Mouse (Mus musculus) forebrain, embryonic 15.5 days (tissue): Measurements from ENCODE around the gene Tmem238. TPM values are rescaled to one million over a fixed set of nuclear protein-coding genes. Genes with fewer than 3 reads are reported as not detected.
A peak's percentile ranks its signal among the peaks of the same experiment; 100 is the strongest.
"Not testable (repeated sequence)": the region's sequence is repeated elsewhere in the genome, so short reads cannot be mapped to it uniquely, and the experiment has no call there.

ENCODE experiments used
- ATAC-seq: fragments of 200-750 bp; cut with Nextera tagmentation; replicated peaks from 2 replicates; pipeline ENCODE4 v1.8.0; 2017; ENCODE audit warnings: mild to moderate bottlenecking, moderate TSS enrichment, moderate library complexity
- H3K27ac ChIP-seq: fragments of 300-500 bp; sonication (generic); replicated peaks from 2 replicates; pipeline ENCODE4 v1.5.1; 2015; ENCODE audit warnings: mild to moderate bottlenecking, inconsistent platforms
- H3K27me3 ChIP-seq: fragments of 300-500 bp; sonication (generic); 2 replicates; pipeline ENCODE4 v1.6.1; 2015; ENCODE audit warnings: inconsistent platforms
- H3K36me3 ChIP-seq: fragments of 300-500 bp; sonication (generic); 2 replicates; pipeline ENCODE4 v1.6.1; 2015; ENCODE audit warnings: mild to moderate bottlenecking, inconsistent platforms
- H3K4me1 ChIP-seq: fragments of 300-500 bp; sonication (generic); 2 replicates; pipeline ENCODE4 v1.6.1; 2015; ENCODE audit warnings: inconsistent platforms
- H3K4me2 ChIP-seq: fragments of 300-500 bp; sonication (generic); replicated peaks from 2 replicates; pipeline ENCODE4 v1.6.1; 2015; ENCODE audit warnings: mild to moderate bottlenecking, inconsistent platforms
- H3K4me3 ChIP-seq: fragments of 300-500 bp; sonication (generic); 2 replicates; pipeline ENCODE4 v1.5.1; 2015; ENCODE audit warnings: mild to moderate bottlenecking, inconsistent platforms
- H3K9ac ChIP-seq: fragments of 300-500 bp; sonication (generic); replicated peaks from 2 replicates; pipeline ENCODE4 v1.6.1; 2015; ENCODE audit warnings: mild to moderate bottlenecking, inconsistent platforms
- H3K9me3 ChIP-seq: fragments of 300-500 bp; sonication (generic); 2 replicates; pipeline ENCODE4 v1.6.1; 2016; ENCODE audit warnings: inconsistent platforms
- WGBS: fragments of 180-500 bp; shearing (Covaris S2); methylation state at CpG from one replicate; pipeline ENCODE4 v1.1.7; 2015; ENCODE audit warnings: mixed read lengths; 5-methylcytosine and 5-hydroxymethylcytosine counted together
- polyA plus RNA-seq: library from polyadenylated mRNA; unstranded; fragments of >200 nt; fragmentation: Nextera tagmentation; extraction: Ambion mirVana; gene quantifications from 2 replicates; pipeline ENCODE4 v1.2.1, GENCODE M21; 2015

The Tmem238 gene
- polyA plus RNA-seq, 1 experiment from 2014 or later = 3.5 TPM

DNA sequence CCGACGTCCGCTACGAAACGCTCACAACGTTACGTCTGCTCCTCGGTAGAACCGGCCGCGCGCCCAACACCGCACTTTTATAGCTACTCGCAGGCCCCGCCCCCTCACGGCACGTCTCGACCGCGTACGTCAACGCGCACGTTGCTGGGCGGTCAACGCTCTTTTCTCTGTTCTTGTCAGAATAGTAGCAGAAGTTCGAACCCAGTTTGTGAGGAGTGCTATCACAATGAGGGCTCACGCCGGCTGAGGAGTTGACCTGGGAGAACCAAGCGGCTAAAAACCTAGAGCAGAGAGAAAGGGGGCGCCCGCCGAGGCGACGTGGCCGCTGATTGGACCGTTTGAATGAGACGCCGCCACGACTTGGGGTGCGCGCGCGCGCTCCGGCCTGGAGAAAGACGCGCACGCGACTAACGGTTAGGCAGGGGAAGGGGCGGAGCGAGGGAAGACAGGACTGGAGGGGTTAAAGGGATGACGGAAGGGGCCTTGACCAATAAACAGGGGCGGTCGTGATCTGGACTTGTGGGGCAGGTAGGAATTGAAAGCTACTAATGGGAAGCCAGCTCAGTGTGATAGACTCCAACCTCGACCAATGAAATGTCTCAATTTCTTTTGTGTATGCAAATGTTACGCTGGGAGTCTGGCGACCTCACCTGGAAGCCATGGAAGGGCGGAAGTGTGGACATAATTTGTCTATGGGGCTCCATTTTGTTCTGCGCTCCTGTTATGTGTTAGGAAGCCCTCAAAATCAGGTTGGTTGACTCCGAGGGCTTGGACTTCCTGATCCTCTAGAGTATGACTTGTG, 23.0 kb upstream of the Tmem238 start, which contains the start of gene Ube2s:
Gene Ube2s (minus strand): TSS at position 288 of the 802 bp plus-strand sequence.
- no peaks in the 10 kb centered on the region for H3K27me3 ChIP-seq
- ATAC-seq = peak; percentile 99
- peak within 1 kb of the TSS; percentile 77 for H3K4me3 ChIP-seq
- H3K9ac ChIP-seq = peak within 1 kb of the TSS; percentile 81
- no peaks in the 10 kb centered on the region for H3K9me3 ChIP-seq
- H3K36me3 ChIP-seq = peaks cover 18% of the 10 kb centered on the region
- WGBS = 0% methylated on average over 62 of the region's 62 CpGs
- peak within 1 kb of the TSS; percentile 99 for H3K27ac ChIP-seq
- H3K4me1 ChIP-seq = peaks cover 34% of the 10 kb centered on the region
- H3K4me2 ChIP-seq = peak within 1 kb of the TSS; percentile 81

DNA sequence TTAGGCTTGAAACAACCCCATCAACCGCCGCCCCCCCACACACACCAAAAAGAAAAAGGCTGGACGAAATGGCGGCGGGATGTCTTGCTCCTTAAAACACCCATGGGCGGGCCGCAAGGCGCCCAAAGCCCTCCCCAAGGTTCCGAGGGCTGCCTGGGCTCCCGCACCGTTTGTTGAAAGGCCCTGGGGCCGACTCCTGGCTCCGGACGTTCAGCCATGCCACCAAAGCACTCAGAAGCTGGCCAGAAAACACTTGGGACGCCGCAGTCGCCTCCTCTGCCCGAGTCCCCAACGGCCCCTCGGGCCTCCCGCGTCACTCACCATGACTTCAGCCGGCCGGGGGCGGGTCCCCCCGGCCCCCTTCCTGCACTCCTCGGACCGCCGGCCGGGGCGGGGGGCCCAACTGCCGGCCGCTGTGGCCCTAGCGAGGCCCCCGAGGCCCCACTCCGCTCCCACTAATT, 22.4 kb upstream of the Tmem238 start:
- Histone ChIP-seq H3K9ac (peak overlapping the region; percentile 81), H3K4me1 (peaks cover 34% of the 10 kb centered on the region), H3K27me3 (no peaks in the 10 kb centered on the region), H3K4me3 (peak overlapping the region; percentile 77), H3K9me3 (no peaks in the 10 kb centered on the region), H3K27ac (peak overlapping the region; percentile 99), H3K36me3 (peaks cover 24% of the 10 kb centered on the region), H3K4me2 (peak overlapping the region; percentile 81)
- ATAC-seq = no peak
- WGBS = 0% methylated on average over 31 of the region's 36 CpGs

- H3K36me3 ChIP-seq = peaks cover 32% of the 10 kb centered on the region
- peaks cover 34% of the 10 kb centered on the region for H3K4me1 ChIP-seq
- not testable (repeated sequence) for ATAC-seq, H3K9me3 ChIP-seq, H3K27ac ChIP-seq, H3K27me3 ChIP-seq
- H3K4me3 ChIP-seq = peak overlapping the region; percentile 77
- peak overlapping the region; percentile 81 for H3K4me2 ChIP-seq
- 33% methylated on average over 10 of the region's 10 CpGs for WGBS
- H3K9ac ChIP-seq = peak overlapping the region; percentile 81
Measured at GRCm38 (mm10) chr7:4811131-4811530, 21.7 kb upstream of the Tmem238 start.

- no peak overlapping the region for H3K27ac ChIP-seq
- ATAC-seq = no peak
- WGBS = 93% methylated on average over 7 of the region's 7 CpGs
- H3K4me1 ChIP-seq = peaks cover 27% of the 10 kb centered on the region
- H3K36me3 ChIP-seq = peaks cover 46% of the 10 kb centered on the region
- no peak overlapping the region for H3K9ac ChIP-seq
- H3K4me3 ChIP-seq = no peak overlapping the region
- H3K9me3 ChIP-seq = no peaks in the 10 kb centered on the region
- H3K27me3 ChIP-seq = no peaks in the 10 kb centered on the region
- no peak overlapping the region for H3K4me2 ChIP-seq
Measured at GRCm38 (mm10) chr7:4806716-4807115, 17.3 kb upstream of the Tmem238 start.

DNA sequence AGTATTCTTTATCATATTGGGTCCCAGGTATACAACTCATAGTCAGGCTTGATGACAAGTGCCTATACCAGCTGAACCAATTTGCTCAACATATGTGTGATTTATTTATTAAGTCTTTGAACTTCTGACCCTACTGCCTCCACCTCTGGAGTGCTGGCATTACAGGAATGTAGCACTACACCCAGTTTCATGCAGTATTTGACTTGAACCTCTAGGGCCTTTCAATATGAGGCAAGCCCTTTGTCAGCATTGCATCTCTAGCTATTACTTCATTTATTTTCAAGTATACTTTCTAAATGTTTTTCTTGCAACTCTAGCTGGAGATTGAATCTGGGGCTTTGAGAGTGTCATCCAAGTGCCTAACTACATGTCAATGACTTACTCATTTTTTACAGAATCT, 12.8 kb upstream of the Tmem238 start:
- H3K4me2 ChIP-seq = no peak overlapping the region
- H3K9me3 ChIP-seq = no peaks in the 10 kb centered on the region
- H3K27ac ChIP-seq = no peak overlapping the region
- no peak overlapping the region for H3K9ac ChIP-seq
- ATAC-seq = no peak
- H3K4me1 ChIP-seq = no peaks in the 10 kb centered on the region
- H3K4me3 ChIP-seq = no peak overlapping the region
- no peaks in the 10 kb centered on the region for H3K27me3 ChIP-seq
- peaks cover 31% of the 10 kb centered on the region for H3K36me3 ChIP-seq

DNA sequence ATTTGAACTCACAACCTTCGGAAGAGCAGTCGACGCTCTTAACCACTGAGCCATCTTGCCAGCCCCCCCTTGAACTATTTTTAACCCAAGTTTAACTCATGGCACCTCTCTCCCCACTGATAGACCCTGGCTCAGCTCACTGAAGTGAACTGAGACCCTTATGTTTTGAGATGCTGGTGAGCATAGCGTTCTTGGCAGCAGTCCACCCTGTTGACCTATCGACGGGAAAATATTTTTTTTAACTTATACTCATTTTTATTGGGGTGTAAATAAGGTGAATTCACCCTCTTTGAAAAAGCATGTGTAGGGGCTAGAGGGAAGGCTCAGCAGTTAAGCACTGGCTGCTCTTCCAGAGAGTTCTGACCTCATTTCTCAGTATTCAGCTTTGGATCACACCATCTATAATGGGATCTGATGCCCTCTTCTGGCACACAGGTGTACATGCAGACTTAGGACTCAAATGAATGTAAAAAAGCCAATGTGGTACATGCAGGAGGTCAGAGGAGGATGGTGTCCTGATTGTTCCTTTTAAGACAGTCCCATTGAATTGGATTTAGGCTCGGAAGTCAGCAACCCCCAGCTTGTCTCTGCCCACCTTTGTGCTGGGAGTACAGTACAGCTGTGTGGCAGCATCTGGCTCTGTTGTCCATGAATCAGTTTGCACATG, 6.4 kb upstream of the Tmem238 start:
- Histone ChIP-seq H3K9me3 (no peaks in the 10 kb centered on the region), H3K9ac (no peak overlapping the region), H3K36me3 (peaks cover 37% of the 10 kb centered on the region), H3K27me3 (no peaks in the 10 kb centered on the region), H3K27ac (no peak overlapping the region), H3K4me2 (no peak overlapping the region), H3K4me1 (peaks cover 20% of the 10 kb centered on the region), H3K4me3 (no peak overlapping the region)
- 0 out of 2 replicates have a peak, but pooled peaks have one; percentile 6 for ATAC-seq
- 67% methylated on average over 7 of the region's 7 CpGs for WGBS

GRCm38 (mm10) chr7:4794631-4795168, 5.2 kb upstream of the Tmem238 start:
- 84% methylated on average over 3 of the region's 3 CpGs for WGBS

GRCm38 (mm10) chr7:4793674-4794073, 4.2 kb upstream of the Tmem238 start:
- peaks cover 30% of the 10 kb centered on the region for H3K4me1 ChIP-seq
- 42% methylated on average over 4 of the region's 4 CpGs for WGBS
- no peak overlapping the region for H3K27ac ChIP-seq

More at GRCm38 (mm10) chr7:4794631-4795168, 5.2 kb upstream of the Tmem238 start:
- Histone ChIP-seq H3K9ac (no peak overlapping the region), H3K4me1 (peaks cover 20% of the 10 kb centered on the region), H3K27ac (no peak overlapping the region), H3K36me3 (peaks cover 37% of the 10 kb centered on the region), H3K9me3 (no peaks in the 10 kb centered on the region), H3K4me2 (no peak overlapping the region), H3K27me3 (no peaks in the 10 kb centered on the region), H3K4me3 (no peak overlapping the region)
- ATAC-seq = no peak

DNA sequence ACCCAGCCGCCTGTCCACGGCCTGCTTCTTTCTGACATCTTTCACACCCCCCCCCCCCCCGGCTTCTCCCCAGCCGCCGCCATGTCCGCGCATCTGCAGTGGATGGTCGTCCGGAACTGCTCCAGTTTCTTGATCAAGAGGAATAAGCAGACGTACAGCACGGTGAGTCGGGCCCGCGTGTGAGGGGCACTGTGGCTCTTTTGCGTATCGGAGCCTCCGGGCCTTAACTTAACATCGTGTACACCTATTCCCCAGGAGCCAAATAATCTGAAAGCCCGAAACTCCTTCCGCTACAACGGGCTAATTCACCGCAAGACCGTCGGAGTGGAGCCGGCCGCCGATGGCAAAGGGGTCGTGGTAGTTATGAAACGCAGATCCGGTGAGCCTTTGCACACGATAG, 3.8 kb upstream of the Tmem238 start:
- Histone ChIP-seq H3K4me3 (peak overlapping the region; percentile 92), H3K9ac (peak overlapping the region; percentile 93), H3K4me2 (peak overlapping the region; percentile 78), H3K27ac (peak overlapping the region; percentile 89), H3K36me3 (peaks cover 37% of the 10 kb centered on the region), H3K4me1 (peaks cover 34% of the 10 kb centered on the region)
- not testable (repeated sequence) for H3K27me3 ChIP-seq, H3K9me3 ChIP-seq
- under 1% methylated on average over 29 of the region's 31 CpGs for WGBS
- peak; percentile 18 for ATAC-seq

More at GRCm38 (mm10) chr7:4793674-4794073, 4.2 kb upstream of the Tmem238 start:
- H3K9ac ChIP-seq = peak overlapping the region; percentile 93
- ATAC-seq = no peak
- H3K27me3 ChIP-seq = no peaks in the 10 kb centered on the region
- H3K4me3 ChIP-seq = peak overlapping the region; percentile 92
- peak overlapping the region; percentile 78 for H3K4me2 ChIP-seq
- H3K9me3 ChIP-seq = no peaks in the 10 kb centered on the region
- peaks cover 37% of the 10 kb centered on the region for H3K36me3 ChIP-seq

GRCm38 (mm10) chr7:4792278-4793212, 3.1 kb upstream of the Tmem238 start, which contains the start of gene Rpl28:
TSS of gene Rpl28 (plus strand) at chr7:4792874.
- peaks cover 34% of the 10 kb centered on the region for H3K36me3 ChIP-seq
- 1% methylated on average over 54 of the region's 54 CpGs for WGBS
- H3K9me3 ChIP-seq = no peaks in the 10 kb centered on the region
- H3K9ac ChIP-seq = peak within 1 kb of the TSS; percentile 93
- H3K4me3 ChIP-seq = peak within 1 kb of the TSS; percentile 92
- H3K4me1 ChIP-seq = peaks cover 35% of the 10 kb centered on the region
- peak within 1 kb of the TSS; percentile 78 for H3K4me2 ChIP-seq
- peaks cover 2% of the 10 kb centered on the region; the same call in 1 of the 2 replicates for H3K27me3 ChIP-seq
- ATAC-seq = peak; percentile 92
- H3K27ac ChIP-seq = peak within 1 kb of the TSS; percentile 89
